Mouse (Mus musculus) stomach, postnatal 0 days (tissue): Measurements from ENCODE around the gene Pepd. TPM values are rescaled to one million over a fixed set of nuclear protein-coding genes. Genes with fewer than 3 reads are reported as not detected.

ENCODE experiments used
- ATAC-seq: fragments of 200-750 bp; cut with Nextera tagmentation; 2 replicates; pipeline ENCODE4 v1.8.0; 2017; ENCODE audit not compliant: low FRiP score, low TSS enrichment
- DNase-seq: peaks from one replicate; pipeline ENCODE4 v3.0.0-alpha.2; 2016; ENCODE audit warnings: low spot score
- H3K27ac ChIP-seq: fragments of 300-500 bp; sonication (generic); replicated peaks from 2 replicates; pipeline ENCODE4 v1.5.1; 2014; ENCODE audit warnings: mild to moderate bottlenecking, control low read depth
- H3K27me3 ChIP-seq: fragments of 300-500 bp; sonication (generic); 2 replicates; pipeline ENCODE4 v1.6.1; 2014; ENCODE audit warnings: low read length; ENCODE audit not compliant: control insufficient read depth, insufficient read depth
- H3K36me3 ChIP-seq: fragments of 300-500 bp; sonication (generic); 2 replicates; pipeline ENCODE4 v1.6.1; 2014; ENCODE audit warnings: low read length, mixed read lengths; ENCODE audit not compliant: control insufficient read depth, insufficient read depth
- H3K4me1 ChIP-seq: fragments of 300-500 bp; sonication (generic); replicated peaks from 2 replicates; pipeline ENCODE4 v1.6.1; 2014; ENCODE audit warnings: antibody characterized with exemption; ENCODE audit not compliant: control insufficient read depth, insufficient read depth
- H3K4me2 ChIP-seq: fragments of 300-500 bp; sonication (generic); replicated peaks from 2 replicates; pipeline ENCODE4 v1.6.1; 2014; ENCODE audit warnings: low read depth, mild to moderate bottlenecking, control low read depth, moderate library complexity
- H3K4me3 ChIP-seq: fragments of 300-500 bp; sonication (generic); 2 replicates; pipeline ENCODE4 v1.5.1; 2014; ENCODE audit warnings: low read depth, low read length, control low read depth
- H3K9ac ChIP-seq: fragments of 300-500 bp; sonication (generic); 2 replicates; pipeline ENCODE4 v1.6.1; 2014; ENCODE audit warnings: mild to moderate bottlenecking, low read length, control low read depth, mixed read lengths
- H3K9me3 ChIP-seq: fragments of 300-500 bp; sonication (generic); 2 replicates; pipeline ENCODE4 v1.6.1; 2016; ENCODE audit warnings: low read length; ENCODE audit not compliant: control insufficient read depth
- CTCF ChIP-seq: IDR thresholded peaks from 2 replicates; pipeline ENCODE4 v1.5.1; 2016; ENCODE audit warnings: antibody characterized with exemption, low read depth, mild to moderate bottlenecking, moderate library complexity
- EP300 ChIP-seq: optimal IDR thresholded peaks from 2 replicates; pipeline ENCODE3; 2016; ENCODE audit warnings: antibody characterized with exemption
- WGBS: fragments of 180-500 bp; shearing (Covaris S2); extraction: QIAGEN DNeasy Blood & Tissue Kit; methylation state at CpG from one replicate; pipeline ENCODE4 v1.1.7; 2014; 5-methylcytosine and 5-hydroxymethylcytosine counted together
- polyA plus RNA-seq: library from polyadenylated mRNA; unstranded; fragments of >200 nt; fragmentation: Nextera tagmentation; extraction: Ambion mirVana; gene quantifications from 2 replicates; pipeline ENCODE4 v1.2.1, GENCODE M21; 2015

The Pepd gene
- polyA plus RNA-seq, 1 experiment from 2014 or later: 48.7 TPM

GRCm38 (mm10) chr7:34925208-34925607 is 13.0 kb downstream of the Pepd start:
- ATAC-seq (no peak), DNase-seq (peak; percentile 19)
- Histone ChIP-seq H3K4me2 (no peak overlapping the region), H3K36me3 (peaks cover 4% of the 10 kb centered on the region; the same call in 1 of the 2 replicates), H3K4me1 (no peaks in the 10 kb centered on the region), H3K27me3 (no peaks in the 10 kb centered on the region), H3K4me3 (no peak overlapping the region), H3K27ac (no peak overlapping the region), H3K9me3 (no peaks in the 10 kb centered on the region), H3K9ac (no peak overlapping the region)
- TF ChIP-seq EP300: no peak
- TF ChIP-seq CTCF: no peak
- WGBS: 56% methylated on average over 5 of the region's 5 CpGs

GRCm38 (mm10) chr7:34925956-34926355 is 13.8 kb downstream of the Pepd start:
- WGBS: 89% methylated on average over 7 of the region's 7 CpGs
- Histone ChIP-seq H3K4me3 (no peak overlapping the region), H3K27me3 (no peaks in the 10 kb centered on the region), H3K36me3 (peaks cover 4% of the 10 kb centered on the region; the same call in 1 of the 2 replicates), H3K4me1 (no peaks in the 10 kb centered on the region), H3K27ac (no peak overlapping the region), H3K4me2 (no peak overlapping the region), H3K9ac (no peak overlapping the region), H3K9me3 (no peaks in the 10 kb centered on the region)
- no peak for ATAC-seq
- TF ChIP-seq CTCF (no peak), EP300 (no peak)
- no peak for DNase-seq

GRCm38 (mm10) chr7:34929614-34930262 is 17.6 kb downstream of the Pepd start:
- no peak for TF ChIP-seq CTCF
- TF ChIP-seq EP300: no peak
- H3K4me3 ChIP-seq: no peak overlapping the region
- H3K4me1 ChIP-seq: no peaks in the 10 kb centered on the region
- DNase-seq (no peak), ATAC-seq (no peak)
- H3K9ac ChIP-seq: no peak overlapping the region
- WGBS: 66% methylated on average over 8 of the region's 8 CpGs
- H3K9me3 ChIP-seq: no peaks in the 10 kb centered on the region
- no peaks in the 10 kb centered on the region for H3K36me3 ChIP-seq
- no peaks in the 10 kb centered on the region for H3K27me3 ChIP-seq
- no peak overlapping the region for H3K4me2 ChIP-seq
- no peak overlapping the region for H3K27ac ChIP-seq

GRCm38 (mm10) chr7:34930263-34930757 is 18.1 kb downstream of the Pepd start:
- Histone ChIP-seq H3K27me3 (no peaks in the 10 kb centered on the region), H3K9me3 (no peaks in the 10 kb centered on the region), H3K4me2 (no peak overlapping the region), H3K4me1 (no peaks in the 10 kb centered on the region), H3K27ac (no peak overlapping the region), H3K36me3 (no peaks in the 10 kb centered on the region; the same call in 1 of the 2 replicates), H3K4me3 (no peak overlapping the region), H3K9ac (no peak overlapping the region)
- no peak for ATAC-seq
- DNase-seq: no peak
- TF ChIP-seq EP300: no peak
- TF ChIP-seq CTCF: no peak
- 47% methylated on average over 7 of the region's 7 CpGs for WGBS

GRCm38 (mm10) chr7:34932631-34933030 is 20.5 kb downstream of the Pepd start:
- Histone ChIP-seq H3K27ac (no peak overlapping the region), H3K36me3 (peaks cover 3% of the 10 kb centered on the region), H3K9me3 (no peaks in the 10 kb centered on the region), H3K4me3 (no peak overlapping the region), H3K9ac (no peak overlapping the region), H3K4me1 (no peaks in the 10 kb centered on the region), H3K27me3 (no peaks in the 10 kb centered on the region), H3K4me2 (no peak overlapping the region)
- TF ChIP-seq EP300 (no peak), CTCF (no peak)
- no peak for ATAC-seq
- 89% methylated on average over 8 of the region's 8 CpGs for WGBS
- no peak for DNase-seq

- Histone ChIP-seq H3K4me2 (no peak overlapping the region), H3K4me3 (no peak overlapping the region), H3K27me3 (no peaks in the 10 kb centered on the region), H3K4me1 (no peaks in the 10 kb centered on the region), H3K27ac (no peak overlapping the region), H3K36me3 (peaks cover 3% of the 10 kb centered on the region), H3K9me3 (no peaks in the 10 kb centered on the region), H3K9ac (no peak overlapping the region)
- TF ChIP-seq EP300 (no peak), CTCF (no peak)
- ATAC-seq (0 out of 2 replicates have a peak, but pooled peaks have one; percentile 23), DNase-seq (peak; percentile 19)
- 53% methylated on average over 3 of the region's 3 CpGs for WGBS
Measured at GRCm38 (mm10) chr7:34933142-34933541, 21.0 kb downstream of the Pepd start.
